In the genomic region with DNA sequence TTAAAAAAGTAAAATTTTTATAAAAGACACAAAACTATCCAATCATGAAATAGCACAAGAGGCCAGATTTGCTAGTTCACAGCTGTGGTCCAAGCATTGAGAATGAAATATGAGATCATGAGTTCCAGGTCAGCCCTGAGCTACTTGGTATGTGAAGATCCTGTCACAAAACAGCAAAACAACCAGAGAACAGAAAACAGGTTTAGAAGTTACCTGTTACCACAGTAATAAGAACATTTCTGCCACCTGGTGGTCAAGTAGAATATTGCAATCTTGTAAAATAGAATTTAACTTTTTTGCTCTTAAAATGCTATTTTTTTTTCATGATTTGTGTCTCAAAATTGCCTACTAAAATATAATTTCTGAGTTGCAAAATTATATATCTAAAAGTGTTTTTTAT, we compare ENCODE assay signal across 8 mouse cellular contexts.
DNase-seq lines count a peak whose midpoint lies in the region; TF ChIP-seq lines count a peak whose summit lies in the region.

No protein-coding gene starts in this region.

- no peaks in the 10 kb centered on the region for H3K36me3 ChIP-seq in E14TG2a.4 (ENCODE audit: insufficient read depth, low read length)

- H3K4me3 ChIP-seq in E14TG2a.4 (replicated peaks; ENCODE audit: low read length), result no peak overlapping the region

- no peak for TF ChIP-seq POLR2A in brain, embryonic 14.5 days (IDR thresholded peaks at IDR 0.05; ENCODE audit: borderline replicate concordance, extremely low read depth, insufficient read depth, insufficient read length, poor library complexity, severe bottlenecking)

- no peaks in the 10 kb centered on the region for H3K9me3 ChIP-seq in E14TG2a.4 (ENCODE audit: low read length)

- peak; percentile 40 for TF ChIP-seq CTCF in E14TG2a.4 (conservative IDR thresholded peaks at IDR 0.05; ENCODE audit: low read length)
- TF ChIP-seq CTCF in brain, embryonic 14.5 days (IDR thresholded peaks at IDR 0.05; ENCODE audit: borderline replicate concordance, extremely low read depth, insufficient read depth, insufficient read length), result no peak

- H3K27me3 ChIP-seq in E14TG2a.4 (ENCODE audit: insufficient read depth, low read length), result no peaks in the 10 kb centered on the region

- no peaks in the 10 kb centered on the region for H3K4me1 ChIP-seq in E14TG2a.4 (replicated peaks; ENCODE audit: low read depth, low read length)

- peak; percentile 21 for DNase-seq in kidney, adult 9 months
- no peak for DNase-seq in kidney, adult 8-10 months
- DNase-seq in brain, embryonic 14.5 days (ENCODE audit: low read depth), result peak; percentile 81
- DNase-seq in lung, postnatal 10 days, result peak; percentile 2
- no peak for DNase-seq in gastrocnemius, adult 18-20 months (ENCODE audit: low spot score)
- DNase-seq in right cerebral cortex, postnatal 10 days (ENCODE audit: low spot score in 2 of 2), result no peak
- DNase-seq in heart, postnatal 14 days, result no peak

- intact Hi-C loops in heart, postnatal 14 days (cut with DNase I), result no loop called here

Comparison
In these comparisons a context has a peak if more than half of its experiments do, and no peak if none do; other contexts are left out.
1. DNase-seq: peak in kidney, adult 9 months (single experiment), brain, embryonic 14.5 days (single experiment) and lung, postnatal 10 days (single experiment); none in kidney, adult 8-10 months (0 of 2), gastrocnemius, adult 18-20 months (single experiment), right cerebral cortex, postnatal 10 days (0 of 2) and heart, postnatal 14 days (0 of 2).